Mouse (Mus musculus): ENCODE data around the gene Usp48.

Usp48 gene

GRCm38 (mm10) chr4:137686303-137686702 lies 92.7 kb downstream of the Usp48 start:
- no peak for DNase-seq (ENCODE audit: low read depth, low spot score)

- no peak for DNase-seq (ENCODE audit: low read depth, low spot score)
These were observed 93.8 kb downstream of the Usp48 start for GRCm38 (mm10) chr4:137687234-137687825.

DNA sequence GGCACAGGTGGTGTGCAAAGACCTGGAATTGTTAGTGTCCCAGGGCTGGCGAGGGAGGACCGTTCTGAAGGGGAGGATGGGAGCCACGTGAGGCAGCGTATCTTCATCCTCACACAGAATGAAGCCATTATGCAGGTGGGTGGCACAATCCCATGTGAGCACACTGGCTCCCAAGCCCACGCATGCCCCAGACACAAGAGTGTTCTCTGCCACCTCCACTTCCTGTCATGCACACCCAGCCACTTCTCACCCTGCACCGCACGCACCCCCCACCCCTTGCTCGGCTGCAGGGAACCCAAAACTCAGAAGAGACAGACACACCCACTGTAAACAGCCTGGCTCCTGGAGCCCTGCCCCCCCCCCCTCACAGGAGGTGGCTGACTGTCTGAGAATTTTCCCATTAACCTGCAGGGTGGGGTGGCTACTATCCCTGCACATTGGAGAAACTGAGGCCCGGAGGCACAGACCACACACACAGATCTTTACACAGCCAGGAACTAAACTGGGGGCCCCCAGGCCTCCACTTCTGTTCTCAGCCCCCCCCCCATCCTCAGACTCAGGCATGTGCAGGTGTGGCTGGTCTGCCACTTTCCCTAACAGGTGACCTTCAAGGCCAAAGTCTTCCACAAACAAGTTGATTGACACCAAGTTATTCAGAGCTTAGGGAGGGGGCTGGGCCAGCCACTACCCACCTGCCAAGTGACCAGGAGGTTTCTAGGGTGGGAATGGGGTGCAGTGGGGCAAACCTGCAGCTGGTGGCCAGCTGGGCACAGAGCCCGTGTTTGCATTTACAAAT lies 98.8 kb downstream of the Usp48 start:
- no peak for DNase-seq (ENCODE audit: low read depth, low spot score)

GRCm38 (mm10) chr4:137695300-137695699 lies 101.7 kb downstream of the Usp48 start:
- no peak for DNase-seq (ENCODE audit: low read depth, low spot score)

GRCm38 (mm10) chr4:137695900-137696299 lies 102.3 kb downstream of the Usp48 start:
- no peak for DNase-seq (ENCODE audit: low read depth, low spot score)

DNA sequence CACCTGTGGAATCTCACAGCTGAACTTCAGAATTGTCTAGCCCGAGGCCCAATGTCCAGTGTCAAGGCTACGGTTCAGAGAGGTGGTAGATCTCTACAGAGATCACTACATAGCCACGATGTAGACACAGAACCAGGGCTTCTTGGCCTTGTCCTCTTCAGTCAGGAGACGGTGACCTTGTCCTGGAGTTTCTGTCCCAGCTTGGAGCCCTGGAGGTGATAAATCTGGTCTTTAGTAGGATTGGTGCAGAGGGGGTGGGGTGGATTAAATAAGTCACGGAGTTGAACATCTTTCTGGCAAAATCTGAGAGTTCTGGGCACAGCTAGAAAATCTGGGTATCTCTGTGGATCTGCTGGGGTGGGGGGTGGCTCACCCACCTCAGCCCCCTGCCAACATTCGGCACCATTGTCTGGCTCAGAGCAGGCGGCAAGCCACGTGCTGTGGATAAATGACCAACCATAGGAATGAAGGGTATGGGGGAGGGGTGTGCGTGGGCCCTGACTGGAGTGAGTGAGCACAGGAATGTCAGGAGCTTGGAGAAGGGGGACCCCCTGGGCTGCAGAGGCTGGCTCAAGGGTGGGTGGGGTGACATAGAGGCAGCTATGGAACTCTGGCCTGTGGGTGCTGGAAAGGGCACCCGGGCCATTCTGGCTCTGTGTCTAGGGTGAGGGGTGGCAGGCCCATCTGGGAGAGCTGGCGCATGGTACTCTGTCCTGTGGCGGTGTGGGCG lies 103.8 kb downstream of the Usp48 start:
- DNase-seq (ENCODE audit: low read depth, low spot score) = no peak

DNA sequence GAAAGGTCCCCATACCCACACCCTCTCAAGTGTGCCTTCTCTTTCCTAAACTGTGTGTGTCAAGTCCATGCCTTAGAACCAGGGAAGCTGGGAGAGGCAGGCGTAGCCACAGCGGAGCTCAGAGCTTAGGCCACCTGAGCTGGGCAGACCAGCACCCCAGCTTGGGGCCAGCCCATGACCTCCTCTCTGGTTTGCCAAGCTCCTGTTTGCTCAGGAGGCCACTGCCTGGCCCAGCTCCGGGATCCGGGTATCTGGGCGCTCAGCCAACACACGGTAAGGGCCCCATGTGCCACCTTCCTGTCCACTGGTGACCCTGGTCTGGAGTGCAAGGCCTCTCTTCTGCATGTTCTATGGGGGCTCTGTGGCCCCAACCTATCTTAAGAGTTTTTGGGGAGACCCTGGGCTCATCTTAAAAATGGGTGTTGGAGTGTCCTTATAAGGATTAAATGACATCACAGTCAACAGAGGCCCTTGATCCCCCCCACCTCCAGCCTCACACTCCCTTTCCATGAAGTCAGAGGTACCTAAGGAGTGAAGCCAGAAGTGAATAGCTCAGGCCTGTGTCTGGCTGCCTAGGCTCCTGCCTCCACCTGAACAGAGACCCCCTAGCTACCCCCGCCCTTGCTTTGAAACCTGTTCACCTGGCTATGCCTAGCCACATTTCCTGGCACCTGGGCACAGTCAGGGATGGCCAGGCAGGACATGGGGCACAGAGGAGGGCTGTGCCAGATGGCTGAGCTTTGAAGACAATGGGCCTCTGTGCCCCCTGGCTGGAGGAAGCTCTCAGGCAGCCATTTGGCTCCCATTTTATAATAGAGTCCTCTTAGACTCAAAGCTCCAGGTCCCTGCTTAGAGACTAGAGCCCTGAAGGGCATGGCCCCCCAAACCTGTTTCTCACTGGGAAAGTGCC lies 104.8 kb downstream of the Usp48 start:
- DNase-seq (ENCODE audit: low read depth, low spot score) = no peak

- no peak for DNase-seq (ENCODE audit: low read depth, low spot score)
These were observed 106.0 kb downstream of the Usp48 start for GRCm38 (mm10) chr4:137699264-137700211.

- DNase-seq (ENCODE audit: low read depth, low spot score) = no peak
These were observed 107.4 kb downstream of the Usp48 start for GRCm38 (mm10) chr4:137700960-137701359.

GRCm38 (mm10) chr4:137703077-137703476 lies 109.5 kb downstream of the Usp48 start:
- DNase-seq (ENCODE audit: low read depth, low spot score) = no peak

DNA sequence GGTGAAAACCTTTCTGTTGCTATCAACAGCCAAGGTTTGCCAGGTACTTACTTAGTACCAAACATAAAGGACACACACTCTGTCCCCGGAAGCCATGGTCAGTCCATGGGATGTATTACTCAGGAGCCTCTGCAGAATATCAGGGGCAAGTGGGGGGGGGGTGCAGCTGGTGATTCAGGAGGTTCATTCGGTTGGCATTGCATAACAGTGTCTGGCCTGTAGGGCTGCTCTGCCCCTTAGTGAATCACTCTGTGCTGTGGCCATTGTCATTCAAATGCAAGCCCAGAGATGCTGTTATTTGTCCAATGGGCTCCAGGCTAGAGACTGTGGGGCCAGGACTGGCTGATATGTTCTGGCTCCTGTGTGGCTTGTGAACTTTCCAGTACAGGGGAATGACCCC lies 111.0 kb downstream of the Usp48 start:
- no peak for DNase-seq (ENCODE audit: low read depth, low spot score)

DNA sequence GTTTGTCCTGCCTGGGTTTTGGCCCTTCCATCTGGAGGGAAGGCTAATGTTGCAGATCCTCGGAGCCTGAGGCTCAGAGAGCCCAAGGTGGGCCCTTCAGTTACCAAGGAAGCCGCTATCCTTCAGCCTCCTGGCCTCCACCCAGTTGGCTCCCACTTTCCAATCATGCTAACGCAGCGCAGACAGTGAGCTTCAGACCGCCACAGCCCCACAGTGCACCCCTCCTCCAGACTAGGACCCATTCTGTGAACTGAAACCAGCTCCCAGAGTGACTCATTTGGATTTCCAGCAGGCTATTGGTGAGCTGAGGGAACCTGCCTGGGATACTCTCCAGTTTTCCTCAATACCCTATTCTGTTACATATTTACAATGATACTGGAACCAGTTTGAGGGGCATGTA lies 111.8 kb downstream of the Usp48 start:
- DNase-seq (ENCODE audit: low read depth, low spot score) = no peak

- DNase-seq (ENCODE audit: low read depth, low spot score) = no peak
These were observed 113.0 kb downstream of the Usp48 start for GRCm38 (mm10) chr4:137706510-137706909.

DNA sequence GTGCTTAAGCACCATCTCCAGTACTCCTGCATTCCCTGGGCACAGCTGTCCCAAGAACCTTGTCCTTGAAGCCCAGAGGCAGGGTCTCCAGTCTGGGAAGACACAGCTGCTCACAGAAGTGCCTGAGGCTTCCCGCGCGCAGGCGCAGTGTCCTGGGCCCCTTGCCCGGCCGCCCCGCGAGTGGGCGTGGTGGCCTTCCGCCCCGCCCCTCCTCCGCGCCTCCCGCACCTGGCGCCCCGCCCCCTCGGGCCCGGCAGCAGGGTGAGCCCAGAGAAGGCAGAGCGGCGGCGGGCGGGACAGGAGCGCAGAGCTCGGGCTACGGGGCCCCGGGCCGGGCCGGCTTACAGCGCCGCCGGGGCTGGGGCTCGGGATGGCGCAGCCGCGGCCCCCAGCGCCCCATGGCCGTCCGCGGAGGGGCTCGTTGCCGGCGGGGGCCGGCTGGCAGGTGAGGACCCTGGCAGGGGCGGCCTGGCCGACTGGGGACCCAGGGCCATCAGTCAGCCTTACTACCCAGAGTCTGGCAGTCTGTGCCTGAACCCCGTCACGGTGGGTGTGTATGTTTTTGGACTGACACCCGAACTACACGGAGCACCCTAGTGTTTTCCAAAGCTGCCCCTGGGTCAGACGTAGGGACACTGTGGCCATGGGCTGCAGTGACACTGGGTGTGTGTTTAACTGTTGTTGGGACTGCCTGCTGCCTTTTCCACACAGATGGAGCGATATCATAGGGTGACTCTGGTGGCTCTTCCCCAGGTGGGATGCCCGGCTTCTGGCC lies 113.8 kb downstream of the Usp48 start:
- DNase-seq (ENCODE audit: low read depth, low spot score) = no peak
